Mouse (Mus musculus): ENCODE results near the gene Olfr279. TPM values are rescaled to one million over a fixed set of nuclear protein-coding genes. Genes with fewer than 3 reads are reported as not detected.

Olfr279 gene
- polyA plus RNA-seq, 1 experiment from 2014 or later = not detected

DNA sequence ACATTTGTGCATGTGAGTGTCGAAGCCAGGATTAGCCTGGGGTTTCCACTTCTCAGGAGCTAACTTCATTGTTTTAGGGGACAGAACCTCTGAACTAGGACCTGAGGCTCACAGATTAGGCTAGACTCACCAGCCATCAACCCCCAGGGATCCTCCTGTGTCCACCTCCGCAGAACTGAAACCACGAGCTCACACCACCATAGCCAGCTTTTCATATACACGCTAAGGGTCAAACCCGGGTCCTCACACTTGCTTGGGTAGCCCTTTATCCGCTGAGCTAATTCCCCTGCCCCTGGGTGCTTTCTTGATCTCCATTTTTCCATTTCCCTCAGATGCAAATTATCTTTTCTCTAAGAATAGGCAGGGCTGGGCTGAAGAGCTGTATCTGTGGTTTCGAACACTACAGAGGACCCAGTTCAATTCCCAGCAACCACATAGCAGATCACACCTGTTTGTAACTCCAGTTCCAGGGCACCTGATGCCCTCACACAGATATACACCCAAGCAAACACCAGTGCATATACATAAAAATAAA, 12.6 kb upstream of the Olfr279 start:
- no peak overlapping the region for H3K9ac ChIP-seq (replicated peaks; ENCODE audit: low read depth, low read length)
- 73% methylated on average over 7 of the region's 7 CpGs for WGBS

DNA sequence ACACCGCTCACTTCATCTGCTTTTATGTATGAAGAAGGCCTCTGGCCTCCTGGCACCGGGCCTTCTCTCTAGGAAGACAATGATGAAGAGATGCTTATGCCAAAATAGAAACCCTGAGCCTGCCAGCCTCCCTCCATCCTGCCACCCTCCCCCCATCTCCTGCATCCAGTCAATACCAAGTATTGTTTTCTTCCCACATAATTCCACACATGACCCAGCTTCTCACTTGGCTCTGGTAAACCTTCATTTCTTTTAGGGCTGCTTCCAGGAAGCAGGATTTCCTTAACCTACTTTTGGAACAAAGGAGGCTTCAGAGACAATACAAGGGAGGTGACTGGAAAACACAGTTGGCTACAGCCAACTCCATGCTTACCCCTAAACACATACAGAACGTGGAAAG, 9.5 kb upstream of the Olfr279 start, which contains the start of gene Lalba:
Lalba (minus strand) TSS at position 21 of the 400 bp plus-strand sequence.
- H3K27ac ChIP-seq (ENCODE audit: low read length) = no peak within 1 kb of the TSS
- H3K27me3 ChIP-seq (ENCODE audit: control insufficient read depth, insufficient read depth, low read length) = no peaks in the 10 kb centered on the region
- H3K9me3 ChIP-seq (ENCODE audit: control insufficient read depth, low read depth, low read length) = no peaks in the 10 kb centered on the region
- no peaks in the 10 kb centered on the region for H3K36me3 ChIP-seq (ENCODE audit: control insufficient read depth, insufficient read depth, low read length)
- H3K4me3 ChIP-seq (ENCODE audit: low read depth, low read length) = no peak within 1 kb of the TSS
- no peaks in the 10 kb centered on the region for H3K4me1 ChIP-seq (ENCODE audit: control insufficient read depth, insufficient read depth, low read length)
- no peak for ATAC-seq (ENCODE audit: insufficient number of reproducible peaks, insufficient read depth, low FRiP score, low read depth)
- WGBS = 49% methylated on average over 3 of the region's 3 CpGs
- H3K9ac ChIP-seq (replicated peaks; ENCODE audit: low read depth, low read length) = no peak within 1 kb of the TSS
- H3K4me2 ChIP-seq (replicated peaks; ENCODE audit: low read depth, low read length) = no peak within 1 kb of the TSS

More for the DNA sequence above, 12.6 kb upstream of the Olfr279 start:
- Histone ChIP-seq H3K27ac (ENCODE audit: low read length) (no peak overlapping the region), H3K4me3 (ENCODE audit: low read depth, low read length) (no peak overlapping the region), H3K27me3 (ENCODE audit: control insufficient read depth, insufficient read depth, low read length) (no peaks in the 10 kb centered on the region), H3K4me2 (replicated peaks; ENCODE audit: low read depth, low read length) (no peak overlapping the region), H3K4me1 (ENCODE audit: control insufficient read depth, insufficient read depth, low read length) (no peaks in the 10 kb centered on the region), H3K36me3 (ENCODE audit: control insufficient read depth, insufficient read depth, low read length) (no peaks in the 10 kb centered on the region), H3K9me3 (ENCODE audit: control insufficient read depth, low read depth, low read length) (no peaks in the 10 kb centered on the region)
- ATAC-seq (ENCODE audit: insufficient number of reproducible peaks, insufficient read depth, low FRiP score, low read depth) = no peak

- Histone ChIP-seq H3K36me3 (ENCODE audit: control insufficient read depth, insufficient read depth, low read length) (no peaks in the 10 kb centered on the region), H3K4me1 (ENCODE audit: control insufficient read depth, insufficient read depth, low read length) (no peaks in the 10 kb centered on the region), H3K4me2 (replicated peaks; ENCODE audit: low read depth, low read length) (no peak overlapping the region), H3K27me3 (ENCODE audit: control insufficient read depth, insufficient read depth, low read length) (no peaks in the 10 kb centered on the region), H3K9me3 (ENCODE audit: control insufficient read depth, low read depth, low read length) (no peaks in the 10 kb centered on the region), H3K27ac (ENCODE audit: low read length) (peak overlapping the region; percentile 39; the same call in 1 of the 2 replicates), H3K4me3 (ENCODE audit: low read depth, low read length) (no peak overlapping the region), H3K9ac (replicated peaks; ENCODE audit: low read depth, low read length) (no peak overlapping the region)
- no peak for ATAC-seq (ENCODE audit: insufficient number of reproducible peaks, insufficient read depth, low FRiP score, low read depth)
- WGBS = 55% methylated on average over 18 of the region's 18 CpGs
Measured at GRCm38 (mm10) chr15:98483907-98484886, 8.0 kb upstream of the Olfr279 start.

- Histone ChIP-seq H3K9me3 (ENCODE audit: control insufficient read depth, low read depth, low read length) (no peaks in the 10 kb centered on the region), H3K27ac (ENCODE audit: low read length) (no peak overlapping the region), H3K4me1 (ENCODE audit: control insufficient read depth, insufficient read depth, low read length) (no peaks in the 10 kb centered on the region), H3K4me3 (ENCODE audit: low read depth, low read length) (no peak overlapping the region), H3K36me3 (ENCODE audit: control insufficient read depth, insufficient read depth, low read length) (no peaks in the 10 kb centered on the region), H3K27me3 (ENCODE audit: control insufficient read depth, insufficient read depth, low read length) (no peaks in the 10 kb centered on the region), H3K4me2 (replicated peaks; ENCODE audit: low read depth, low read length) (no peak overlapping the region), H3K9ac (replicated peaks; ENCODE audit: low read depth, low read length) (no peak overlapping the region)
- ATAC-seq (ENCODE audit: insufficient number of reproducible peaks, insufficient read depth, low FRiP score, low read depth) = no peak
- WGBS = 92% methylated on average over 8 of the region's 8 CpGs
Measured at GRCm38 (mm10) chr15:98486433-98487021, 5.7 kb upstream of the Olfr279 start.

DNA sequence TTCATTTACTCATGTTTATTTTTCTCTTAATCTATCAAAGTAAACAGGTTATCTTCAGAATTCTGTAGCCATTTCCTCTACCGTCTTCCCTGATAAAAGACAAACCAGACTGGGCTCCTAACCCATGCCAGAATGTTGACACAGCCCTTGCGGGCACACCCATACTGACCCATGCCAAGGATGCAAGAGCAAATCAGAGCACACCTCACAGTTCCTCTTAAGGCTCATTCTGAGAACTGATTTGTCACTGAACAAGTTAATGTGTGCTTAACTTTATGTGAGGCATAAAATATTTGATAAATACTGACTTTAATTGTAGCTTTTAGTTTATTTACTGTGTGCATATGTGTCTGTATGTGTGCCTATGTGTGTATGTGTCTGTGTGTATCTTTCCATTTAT, 870 bp upstream of the Olfr279 start:
- WGBS = 53% methylated on average over 2 of the region's 2 CpGs
- Histone ChIP-seq H3K36me3 (ENCODE audit: control insufficient read depth, insufficient read depth, low read length) (no peaks in the 10 kb centered on the region), H3K9ac (replicated peaks; ENCODE audit: low read depth, low read length) (no peak overlapping the region), H3K9me3 (ENCODE audit: control insufficient read depth, low read depth, low read length) (no peaks in the 10 kb centered on the region), H3K4me3 (ENCODE audit: low read depth, low read length) (no peak overlapping the region), H3K27me3 (ENCODE audit: control insufficient read depth, insufficient read depth, low read length) (no peaks in the 10 kb centered on the region), H3K4me1 (ENCODE audit: control insufficient read depth, insufficient read depth, low read length) (no peaks in the 10 kb centered on the region), H3K4me2 (replicated peaks; ENCODE audit: low read depth, low read length) (no peak overlapping the region), H3K27ac (ENCODE audit: low read length) (no peak overlapping the region)
- no peak for ATAC-seq (ENCODE audit: insufficient number of reproducible peaks, insufficient read depth, low FRiP score, low read depth)

DNA sequence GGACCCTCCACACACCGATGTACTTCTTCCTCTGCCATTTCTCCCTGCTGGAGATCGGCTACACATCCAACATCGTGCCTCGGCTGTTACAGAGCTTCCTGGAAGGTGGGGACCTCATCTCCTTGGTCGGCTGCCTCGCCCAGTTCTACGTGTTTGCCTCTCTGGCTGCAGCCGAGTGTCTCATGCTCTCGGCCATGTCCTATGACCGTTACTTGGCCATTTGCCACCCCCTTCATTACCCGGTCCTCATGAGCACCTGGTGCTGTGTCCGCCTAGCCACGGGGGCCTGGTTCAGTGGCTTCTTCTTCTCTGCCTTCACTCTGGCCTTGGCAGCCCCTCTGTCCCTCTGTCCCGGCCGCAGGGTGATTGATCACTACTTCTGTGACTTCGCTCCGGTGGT, 5.4 kb downstream of the Olfr279 start:
- Histone ChIP-seq H3K27me3 (ENCODE audit: control insufficient read depth, insufficient read depth, low read length) (no peaks in the 10 kb centered on the region), H3K4me2 (replicated peaks; ENCODE audit: low read depth, low read length) (no peak overlapping the region), H3K36me3 (ENCODE audit: control insufficient read depth, insufficient read depth, low read length) (no peaks in the 10 kb centered on the region), H3K4me3 (ENCODE audit: low read depth, low read length) (no peak overlapping the region), H3K9me3 (ENCODE audit: control insufficient read depth, low read depth, low read length) (no peaks in the 10 kb centered on the region), H3K27ac (ENCODE audit: low read length) (no peak overlapping the region), H3K9ac (replicated peaks; ENCODE audit: low read depth, low read length) (no peak overlapping the region), H3K4me1 (ENCODE audit: control insufficient read depth, insufficient read depth, low read length) (no peaks in the 10 kb centered on the region)
- ATAC-seq (ENCODE audit: insufficient number of reproducible peaks, insufficient read depth, low FRiP score, low read depth) = no peak
- WGBS = 83% methylated on average over 17 of the region's 17 CpGs

- no peak overlapping the region for H3K4me3 ChIP-seq (ENCODE audit: low read depth, low read length)
- no peaks in the 10 kb centered on the region for H3K27me3 ChIP-seq (ENCODE audit: control insufficient read depth, insufficient read depth, low read length)
- H3K9me3 ChIP-seq (ENCODE audit: control insufficient read depth, low read depth, low read length) = no peaks in the 10 kb centered on the region
- 73% methylated on average over 3 of the region's 3 CpGs for WGBS
- no peak for ATAC-seq (ENCODE audit: insufficient number of reproducible peaks, insufficient read depth, low FRiP score, low read depth)
- H3K9ac ChIP-seq (replicated peaks; ENCODE audit: low read depth, low read length) = no peak overlapping the region
- no peaks in the 10 kb centered on the region for H3K4me1 ChIP-seq (ENCODE audit: control insufficient read depth, insufficient read depth, low read length)
- H3K36me3 ChIP-seq (ENCODE audit: control insufficient read depth, insufficient read depth, low read length) = no peaks in the 10 kb centered on the region
- H3K4me2 ChIP-seq (replicated peaks; ENCODE audit: low read depth, low read length) = no peak overlapping the region
- H3K27ac ChIP-seq (ENCODE audit: low read length) = no peak overlapping the region
Measured at GRCm38 (mm10) chr15:98503317-98503716, 11.1 kb downstream of the Olfr279 start.

DNA sequence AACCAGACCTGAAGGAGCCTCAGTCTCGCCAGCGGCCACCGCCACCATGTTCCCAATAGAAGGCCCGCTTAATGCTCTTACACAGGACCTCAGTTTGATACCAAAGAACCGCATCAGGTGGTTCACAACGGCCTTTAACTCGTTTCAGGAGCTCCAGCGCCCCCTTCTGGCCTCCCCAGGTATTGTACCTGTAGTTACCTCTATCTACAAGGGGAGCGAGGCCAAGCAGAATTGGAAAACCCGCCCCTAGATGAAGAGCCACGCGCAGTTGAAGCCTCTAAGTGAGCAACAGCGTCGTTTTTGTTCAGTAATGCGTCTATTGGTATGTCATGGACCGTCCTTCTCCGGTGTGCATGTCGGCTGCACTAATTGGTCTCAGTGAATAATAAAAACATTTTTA, 12.3 kb downstream of the Olfr279 start:
- ATAC-seq (ENCODE audit: insufficient number of reproducible peaks, insufficient read depth, low FRiP score, low read depth) = no peak; the same call in 1 of the 2 replicates
- Histone ChIP-seq H3K9me3 (ENCODE audit: control insufficient read depth, low read depth, low read length) (no peaks in the 10 kb centered on the region), H3K4me3 (ENCODE audit: low read depth, low read length) (no peak overlapping the region), H3K4me1 (ENCODE audit: control insufficient read depth, insufficient read depth, low read length) (no peaks in the 10 kb centered on the region), H3K4me2 (replicated peaks; ENCODE audit: low read depth, low read length) (no peak overlapping the region), H3K9ac (replicated peaks; ENCODE audit: low read depth, low read length) (no peak overlapping the region), H3K27ac (ENCODE audit: low read length) (no peak overlapping the region), H3K27me3 (ENCODE audit: control insufficient read depth, insufficient read depth, low read length) (no peaks in the 10 kb centered on the region), H3K36me3 (ENCODE audit: control insufficient read depth, insufficient read depth, low read length) (no peaks in the 10 kb centered on the region)
- 17% methylated on average over 18 of the region's 18 CpGs for WGBS

Data from stomach, embryonic 14.5 days (tissue).